Mouse (Mus musculus) bone marrow, adult 2 months (tissue): ENCODE measurements around the gene Gpr101. TPM values are rescaled to one million over a fixed set of nuclear protein-coding genes. Genes with fewer than 3 reads are reported as not detected.

Experiments
- H3K27ac ChIP-seq: fragments of 200-500 bp; 2 replicates; pipeline ENCODE4 v1.5.1; 2012; ENCODE audit warnings: low read depth, mild to moderate bottlenecking, control low read depth, inconsistent platforms, low read length; ENCODE audit not compliant: control insufficient read depth, poor library complexity, insufficient read depth
- H3K4me1 ChIP-seq: fragments of 200-500 bp; 2 replicates; pipeline ENCODE4 v1.6.1; 2011; ENCODE audit warnings: low read length; ENCODE audit not compliant: control insufficient read depth, insufficient read depth
- H3K4me3 ChIP-seq: fragments of 200-500 bp; replicated peaks from 2 replicates; pipeline ENCODE3; 2011; ENCODE audit warnings: mild to moderate bottlenecking, low read depth, low read length, control low read depth; ENCODE audit not compliant: control insufficient read depth
- CTCF ChIP-seq: fragments of 200-500 bp; IDR thresholded peaks from 2 replicates; pipeline ENCODE4 v1.5.1; 2011; ENCODE audit warnings: low read length, control low read depth; ENCODE audit not compliant: control insufficient read depth, insufficient read depth
- POLR2A ChIP-seq: fragments of 200-500 bp; IDR thresholded peaks from 2 replicates; pipeline ENCODE4 v1.6.1; 2011; ENCODE audit warnings: low read depth, mild to moderate bottlenecking, control low read depth, low read length, borderline replicate concordance; ENCODE audit not compliant: control insufficient read depth
- WGBS: fragments of 180-500 bp; shearing (Covaris S2); methylation state at CpG from one replicate; pipeline ENCODE4 v1.1.7; 2018; 5-methylcytosine and 5-hydroxymethylcytosine counted together
- polyA plus RNA-seq: library from polyadenylated mRNA; stranded (reverse); fragments of >200 nt; gene quantifications from 2 replicates; pipeline ENCODE4 v1.2.4, GENCODE M21; 2011; ENCODE audit warnings: low replicate concordance; ENCODE audit not compliant: missing spikeins, insufficient read depth, insufficient read length

The Gpr101 gene
- not detected in 2 replicates for polyA plus RNA-seq

- TF ChIP-seq CTCF (no peak), POLR2A (no peak)
- Histone ChIP-seq H3K4me3 (no peak within 1 kb of the TSS), H3K27ac (no peak within 1 kb of the TSS), H3K4me1 (no peaks in the 10 kb centered on the region)
- 22% methylated on average over 17 of the region's 28 CpGs for WGBS
Observed at GRCm38 (mm10) chrX:57503634-57504033, at the start of gene Gpr101. Gene Gpr101, minus strand, starts transcription at chrX:57503757.

- TF ChIP-seq CTCF (no peak), POLR2A (no peak)
- no peak overlapping the region for H3K4me3 ChIP-seq
- WGBS, result 34% methylated on average over 28 of the region's 28 CpGs
- no peaks in the 10 kb centered on the region for H3K4me1 ChIP-seq
- H3K27ac ChIP-seq, result no peak overlapping the region
Observed at GRCm38 (mm10) chrX:57521117-57522095, 17.8 kb upstream of the Gpr101 start.

- no peak for TF ChIP-seq POLR2A
- TF ChIP-seq CTCF, result no peak
- H3K4me1 ChIP-seq, result no peaks in the 10 kb centered on the region
- 38% methylated on average over 1 of the region's 1 CpGs for WGBS
- H3K27ac ChIP-seq, result no peak overlapping the region
- no peak overlapping the region for H3K4me3 ChIP-seq
Observed at GRCm38 (mm10) chrX:57506247-57506646, 2.7 kb upstream of the Gpr101 start.

Other genes starting within 250 kb of the Gpr101 start
- gene Arhgef6, start 165.0 kb downstream of the Gpr101 start, polyA plus RNA-seq, result 14.0 and 30.7 TPM in 2 replicates
- 15.0 and 23.3 TPM in 2 replicates for gene Rbmx, start 110.7 kb downstream of the Gpr101 start, polyA plus RNA-seq
- not detected in 2 replicates for gene Gm364, start 94.6 kb downstream of the Gpr101 start, polyA plus RNA-seq